Mouse (Mus musculus) heart, postnatal 10 days (tissue): Measurements from ENCODE around the gene Fam205a1. TPM values are rescaled to one million over a fixed set of nuclear protein-coding genes. Genes with fewer than 3 reads are reported as not detected.
"Not testable (repeated sequence)": the region's sequence is repeated elsewhere in the genome, so short reads cannot be mapped to it uniquely, and the experiment has no call there.

Source experiments
- DNase-seq, 2 experiments: peaks; one replicate each; pipeline ENCODE4 v3.0.0; 2021
- intact Hi-C: fragments of 180-260 bp; cut with DNase I; formaldehyde crosslinking; loops from one replicate; pipeline ENCODE4 v1.15.1; 2025
- total RNA-seq, 2 experiments: library from RNA; stranded (reverse); gene quantifications; 2 replicates each; pipeline ENCODE4 v1.2.3; 2021

Fam205a1 gene
- total RNA-seq = not detected

DNA sequence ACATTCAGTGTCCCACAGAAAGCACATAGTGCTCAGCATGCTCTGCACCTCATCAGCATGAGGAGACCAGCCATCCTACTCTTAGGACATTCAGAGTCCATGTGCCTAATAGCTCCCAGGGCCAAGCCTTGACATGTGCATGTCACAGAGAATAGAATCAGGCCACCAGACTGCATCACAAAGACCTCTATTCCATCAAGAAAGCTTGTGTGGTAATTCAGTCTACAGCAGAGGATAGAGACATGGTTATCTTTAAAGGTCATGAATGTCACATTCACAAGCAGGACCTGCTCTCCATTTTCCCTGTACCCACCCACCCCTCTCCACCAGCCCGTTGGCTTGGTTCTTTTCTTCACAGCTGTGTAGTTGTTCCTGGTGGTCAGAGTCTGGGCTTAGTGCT, at the start of gene Fam205a1:
Gene Fam205a1 (minus strand): TSS at position 101 of the 400 bp plus-strand sequence.
- intact Hi-C loops, DNase-seq: not testable (repeated sequence)

DNA sequence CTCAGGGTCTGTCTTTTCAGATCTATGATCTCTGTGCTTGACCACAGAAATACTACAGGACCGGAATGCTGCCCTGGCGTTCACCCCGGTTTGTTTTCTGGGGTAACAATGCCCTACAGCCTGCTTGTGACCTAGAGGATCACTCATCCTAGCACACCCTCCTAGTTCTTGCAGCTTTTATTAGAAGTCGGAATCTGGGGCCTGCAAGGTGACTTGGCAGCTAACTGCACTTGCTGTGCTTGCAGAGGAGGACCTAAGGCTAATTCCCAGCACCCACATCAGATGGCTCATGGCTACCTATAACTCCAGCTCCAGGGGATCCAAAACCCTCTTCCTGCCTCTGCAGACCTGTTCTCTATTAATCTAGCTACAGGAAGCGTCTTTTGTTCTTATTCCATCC, 49.0 kb upstream of the Fam205a1 start:
- intact Hi-C loops = no loop called here
- DNase-seq = no peak

DNA sequence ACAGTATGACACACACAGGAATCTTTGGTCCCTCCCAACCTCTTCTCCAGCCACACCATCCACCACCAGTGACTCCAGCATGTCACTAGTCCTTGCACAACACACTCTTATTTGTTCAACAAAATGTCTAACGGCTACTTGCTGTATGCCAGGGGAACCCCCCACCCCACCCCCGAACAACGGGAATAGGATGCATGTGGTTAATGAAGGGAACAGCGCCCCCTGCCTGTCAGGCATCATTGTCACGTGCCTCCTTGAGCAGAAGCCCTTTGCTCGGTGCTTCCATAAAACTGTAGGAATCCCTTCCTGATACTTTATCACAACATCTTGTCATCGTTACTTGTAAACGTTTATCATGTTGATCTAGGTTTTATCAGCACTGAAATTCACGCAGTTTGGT, 48.5 kb upstream of the Fam205a1 start:
- no peak for DNase-seq

DNA sequence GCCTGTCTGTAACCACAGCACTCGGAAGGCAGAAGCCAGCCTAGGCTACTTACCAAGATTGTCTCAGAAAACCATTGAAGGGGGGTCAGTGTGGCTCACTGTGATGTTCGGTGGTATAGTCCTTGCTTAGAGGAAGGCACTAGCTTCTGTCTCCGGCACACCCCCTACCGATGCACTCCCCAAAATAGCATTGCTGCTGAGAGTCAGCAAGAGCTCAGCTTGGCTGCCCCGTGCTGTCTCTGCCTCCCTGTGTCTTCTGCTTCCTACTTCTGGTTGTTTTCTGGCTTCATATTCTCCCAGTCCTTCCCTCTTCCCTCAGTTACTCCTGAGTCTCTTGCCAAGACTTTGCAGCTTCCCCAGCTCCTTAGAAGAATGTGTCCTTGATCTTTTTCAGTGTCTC, 47.2 kb upstream of the Fam205a1 start:
- no peak for DNase-seq
- intact Hi-C loops = no loop called here

More for the DNA sequence above, 48.5 kb upstream of the Fam205a1 start:
- intact Hi-C loops = no loop called here

DNA sequence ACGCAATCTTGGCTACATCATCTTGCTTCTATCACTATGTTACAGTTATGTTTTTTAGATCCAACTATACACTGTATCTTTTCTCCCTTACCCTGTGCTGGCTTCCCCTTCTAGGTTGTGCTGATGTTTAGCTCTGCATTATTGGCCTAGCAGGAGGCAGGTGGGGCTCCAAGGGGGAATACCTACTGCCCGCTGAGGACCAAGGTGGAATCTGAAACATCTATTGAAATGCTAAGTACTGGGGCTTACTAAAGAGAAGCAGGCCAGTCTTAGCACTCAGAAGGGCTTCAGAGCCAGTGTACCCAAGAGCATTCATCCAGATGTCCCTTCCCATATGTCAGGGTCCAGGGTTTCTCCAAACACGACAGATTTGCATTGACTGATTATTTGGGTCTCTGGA, 45.2 kb upstream of the Fam205a1 start:
- intact Hi-C loops = no loop called here
- DNase-seq = no peak

DNA sequence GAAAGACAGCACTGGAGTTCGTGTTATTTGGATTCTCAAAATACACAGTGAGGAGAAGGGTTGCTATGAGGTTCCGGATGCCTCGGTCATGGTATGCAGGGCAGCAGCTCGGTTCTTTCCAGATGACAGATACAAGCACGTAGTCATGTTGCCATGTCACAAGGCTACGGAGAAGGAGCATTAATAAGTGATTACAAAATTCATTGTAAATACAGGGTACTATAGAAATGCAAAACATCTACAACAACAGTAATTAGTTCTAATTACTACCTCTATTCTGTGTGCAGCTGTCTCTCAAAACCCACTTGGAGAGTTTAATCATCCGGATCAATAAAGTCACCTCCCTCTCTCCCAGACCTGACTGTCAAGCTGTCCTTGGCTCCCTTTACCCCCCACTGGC, 41.4 kb upstream of the Fam205a1 start:
- intact Hi-C loops = no loop called here
- no peak for DNase-seq

DNA sequence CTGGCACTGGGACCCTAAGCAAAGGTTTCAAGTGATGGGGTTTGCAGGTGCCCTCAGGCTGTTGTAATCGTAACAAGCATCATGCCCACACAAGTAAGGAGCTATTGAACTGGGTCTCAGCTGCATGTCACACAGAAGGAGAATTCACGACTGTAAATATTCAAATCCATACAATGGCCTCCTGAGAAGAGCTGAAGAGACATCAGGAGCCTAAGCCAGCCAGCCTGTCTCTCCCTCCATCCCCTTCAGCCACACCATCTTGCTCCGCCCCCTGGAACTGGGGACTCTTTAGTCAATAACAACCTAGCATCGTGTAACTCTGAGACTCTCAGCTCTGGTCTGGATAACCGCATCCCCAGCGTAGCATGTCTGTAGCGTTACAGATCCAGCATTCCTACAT, 37.5 kb upstream of the Fam205a1 start:
- no peak for DNase-seq
- intact Hi-C loops = no loop called here

DNA sequence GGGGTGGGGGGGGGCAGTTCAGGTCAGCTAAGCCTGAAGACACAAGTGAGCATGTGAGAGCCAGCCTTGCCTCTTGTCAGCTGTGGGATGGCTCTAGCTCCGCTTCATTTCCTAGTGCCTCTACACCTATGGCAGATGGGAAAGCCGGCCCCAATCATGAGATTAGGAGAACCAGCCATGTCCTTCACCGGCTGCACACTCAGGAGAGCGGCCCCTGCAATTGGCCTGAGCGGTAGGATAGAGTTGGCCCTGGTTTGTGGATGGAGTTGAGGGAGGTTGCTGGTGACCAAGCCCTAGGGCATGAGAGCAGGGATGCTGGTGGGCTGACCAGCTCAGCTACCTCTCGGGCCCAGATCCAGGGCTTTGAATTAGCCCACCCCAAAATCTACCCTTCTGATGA, 35.1 kb upstream of the Fam205a1 start:
- DNase-seq = no peak
- intact Hi-C loops = no loop called here

DNA sequence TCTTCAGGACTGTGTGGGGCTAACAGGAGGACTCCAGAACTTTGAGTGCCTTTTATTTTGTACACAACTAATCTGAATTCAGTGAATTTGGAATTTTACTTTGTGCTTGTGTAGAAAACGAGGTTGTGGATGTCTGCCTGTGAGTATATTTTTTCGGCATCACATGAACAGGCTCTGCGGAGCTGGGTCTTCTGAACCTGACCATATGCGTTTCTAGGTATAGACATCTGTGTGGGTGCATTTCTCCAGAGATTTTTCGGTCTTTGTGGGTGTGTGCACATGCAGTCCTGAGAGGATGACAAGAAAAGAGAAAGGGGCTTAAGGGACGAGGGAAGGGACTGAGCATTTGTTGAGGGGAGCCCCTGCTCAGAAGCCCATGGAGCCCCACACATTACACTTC, 33.2 kb upstream of the Fam205a1 start:
- DNase-seq = no peak
- intact Hi-C loops = no loop called here

DNA sequence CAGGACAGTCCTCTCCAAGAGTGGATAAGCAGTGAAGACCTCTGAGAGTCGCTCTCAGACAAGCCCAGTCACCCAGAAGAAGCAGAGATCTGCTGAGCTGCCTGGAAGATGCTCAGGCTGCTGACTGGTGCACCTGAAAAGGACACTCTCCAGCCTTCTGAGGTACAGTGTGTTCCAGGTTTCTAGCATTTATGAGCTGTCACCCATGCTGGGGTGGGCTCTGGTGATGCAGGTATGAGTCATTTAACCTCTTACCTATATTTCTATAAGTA, 26.9 kb upstream of the Fam205a1 start:
- intact Hi-C loops = no loop called here
- DNase-seq = no peak

DNA sequence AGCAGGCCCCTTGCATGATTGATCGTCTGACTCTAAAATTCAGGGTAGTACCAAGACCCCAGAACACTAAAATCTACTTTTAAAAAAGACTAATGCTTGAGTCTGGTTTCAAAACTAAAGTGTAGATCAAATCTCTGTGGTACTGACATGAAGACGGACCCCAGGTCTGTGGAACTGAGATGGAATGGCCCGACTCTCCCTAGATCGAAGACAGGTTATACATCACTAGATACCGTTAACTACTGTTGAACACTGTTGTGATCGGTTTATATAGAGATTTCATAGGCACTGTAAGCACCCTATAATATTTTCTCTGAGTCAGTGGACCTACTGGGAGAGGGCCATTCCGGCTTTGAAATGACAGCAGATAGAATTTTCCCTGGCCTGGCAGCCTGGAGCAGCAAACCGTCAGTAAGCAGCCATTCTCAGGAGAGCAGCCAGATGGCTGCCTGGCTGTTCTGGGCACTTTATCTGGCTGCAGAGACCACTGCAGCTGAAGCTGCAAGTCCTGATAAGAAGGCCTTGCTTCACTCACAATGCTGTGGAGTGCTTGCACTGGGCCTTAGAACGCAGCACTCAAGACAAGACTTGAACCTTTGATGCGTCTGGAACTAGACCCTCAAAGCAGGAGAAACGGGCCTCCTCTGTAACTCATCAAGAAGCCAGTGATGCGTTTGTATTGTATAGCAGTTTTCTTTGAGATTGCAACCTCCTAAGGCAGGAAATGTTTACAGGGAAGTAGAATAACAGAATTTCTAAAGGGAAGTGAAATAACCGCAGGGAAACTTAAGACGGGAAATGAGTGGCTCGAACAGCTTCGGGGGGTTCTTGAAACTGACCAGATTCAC, 26.4 kb upstream of the Fam205a1 start:
- intact Hi-C loops = no loop called here
- no peak for DNase-seq

DNA sequence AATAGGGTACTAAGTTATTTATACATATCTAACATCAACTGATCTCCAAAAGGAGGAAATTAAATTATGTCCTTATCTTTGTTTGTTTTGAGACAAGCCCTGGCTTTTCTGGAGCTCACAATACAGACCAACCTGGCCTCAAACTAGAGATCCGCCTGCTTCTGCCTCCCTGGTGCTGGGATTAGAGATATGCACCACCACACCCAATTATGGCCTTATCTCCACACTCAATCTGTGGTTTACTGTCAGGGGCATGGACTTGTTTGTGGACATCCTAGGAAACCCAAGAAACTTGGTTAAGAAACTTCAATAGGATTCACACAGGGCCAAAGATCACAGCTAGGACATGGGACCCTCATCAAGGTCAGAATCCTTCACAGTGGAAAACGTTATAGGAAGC, 24.0 kb upstream of the Fam205a1 start:
- no peak for DNase-seq
- intact Hi-C loops = loop anchor here (1.0 to 2.0 kb wide), 2 partner anchors 69 to 88 kb away; no protein-coding TSS in a partner anchor

DNA sequence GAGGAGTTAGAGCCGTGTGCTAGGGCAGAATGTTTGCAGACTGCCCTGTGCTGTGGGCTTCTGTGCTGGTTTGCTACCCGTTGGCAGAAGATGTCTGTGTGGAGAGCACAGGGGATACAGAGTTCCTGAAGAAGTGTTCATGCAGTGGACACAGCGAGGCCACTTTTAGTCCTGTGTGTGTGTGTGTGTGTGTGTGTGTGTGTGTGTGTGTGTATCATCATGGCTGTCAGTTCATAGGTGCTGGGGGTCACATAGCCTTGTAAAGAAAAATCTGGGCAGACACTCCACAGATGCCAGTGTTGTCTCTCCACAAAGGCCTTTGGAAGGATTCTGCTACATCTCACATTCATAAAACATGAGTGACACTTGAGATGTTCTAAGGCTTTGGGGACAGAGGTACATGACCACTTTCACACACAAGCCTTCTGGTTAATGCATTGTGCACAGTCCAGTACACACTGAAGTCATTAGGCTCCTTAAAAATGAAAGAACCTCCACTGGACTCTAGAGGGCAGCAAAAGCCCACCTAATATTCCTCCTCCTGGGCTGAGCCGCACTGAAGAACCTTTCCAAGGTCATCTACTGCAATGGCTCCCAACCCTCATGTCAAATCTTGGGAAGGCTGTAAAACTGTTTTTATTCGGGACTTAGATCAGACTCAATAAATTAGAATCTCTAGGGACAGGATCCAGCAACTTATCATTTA, 23.1 kb upstream of the Fam205a1 start:
- peak; percentile 70 to 79 for DNase-seq
- intact Hi-C loops = loop anchor here (1.0 to 2.0 kb wide), 2 partner anchors 70 to 89 kb away; no protein-coding TSS in a partner anchor

DNA sequence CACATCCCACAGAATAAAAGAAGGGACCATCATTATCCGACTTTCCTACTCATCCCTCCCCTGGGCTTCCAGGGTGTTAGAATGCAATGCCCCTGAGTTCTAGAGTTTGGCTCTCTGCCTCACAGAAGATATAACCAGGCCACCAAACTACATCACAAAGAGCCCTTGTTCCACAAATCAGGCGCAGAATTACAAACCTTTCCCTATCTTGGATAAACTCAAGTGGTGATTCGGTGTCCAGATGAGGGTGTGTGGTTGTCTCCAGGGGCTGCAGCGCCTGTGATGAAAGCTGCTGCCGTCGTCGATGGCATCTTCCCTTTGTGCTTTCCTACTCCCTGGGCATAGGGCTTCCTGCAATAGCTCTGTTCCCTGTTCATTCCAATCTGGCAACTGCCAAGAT, 20.4 kb upstream of the Fam205a1 start, which contains the start of gene Fam205c:
Gene Fam205c (minus strand): TSS at position 101 of the 400 bp plus-strand sequence.
- DNase-seq = no peak
- intact Hi-C loops = no loop called here

DNA sequence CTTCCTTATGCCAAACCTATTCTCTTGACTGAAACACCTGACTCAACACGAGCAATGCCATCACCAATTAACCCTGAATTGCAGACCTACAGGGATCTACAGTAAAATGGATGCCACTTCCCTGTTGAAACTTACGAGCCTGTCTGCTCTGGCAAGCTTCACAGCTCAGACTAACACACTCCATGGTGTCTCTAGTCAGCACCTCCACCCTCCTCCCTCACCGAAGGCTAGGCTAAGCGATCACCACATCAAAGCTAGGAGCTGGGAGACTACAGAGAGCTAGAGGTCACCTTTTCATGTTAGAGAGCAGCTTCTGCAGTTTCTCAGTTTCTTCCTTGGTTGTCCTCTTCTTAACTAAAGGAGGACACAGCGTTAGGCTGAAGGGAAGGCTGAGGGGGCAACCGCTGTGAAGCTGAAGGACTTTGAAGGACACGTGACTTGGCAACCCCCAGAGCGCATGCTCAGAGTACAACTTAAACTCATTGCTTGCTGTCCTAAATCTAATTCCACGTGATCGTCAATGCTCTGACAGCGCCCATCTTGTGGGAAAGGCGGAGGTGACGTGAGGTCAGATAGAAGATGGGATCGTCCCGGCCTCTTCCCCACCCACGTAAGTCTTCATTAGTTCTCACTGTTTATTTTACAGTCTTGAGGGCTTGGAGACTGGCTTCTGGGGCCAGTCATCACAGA, 19.2 kb upstream of the Fam205a1 start:
- peak in 1 of 2 experiments; percentile 9 for DNase-seq
- intact Hi-C loops = no loop called here

DNA sequence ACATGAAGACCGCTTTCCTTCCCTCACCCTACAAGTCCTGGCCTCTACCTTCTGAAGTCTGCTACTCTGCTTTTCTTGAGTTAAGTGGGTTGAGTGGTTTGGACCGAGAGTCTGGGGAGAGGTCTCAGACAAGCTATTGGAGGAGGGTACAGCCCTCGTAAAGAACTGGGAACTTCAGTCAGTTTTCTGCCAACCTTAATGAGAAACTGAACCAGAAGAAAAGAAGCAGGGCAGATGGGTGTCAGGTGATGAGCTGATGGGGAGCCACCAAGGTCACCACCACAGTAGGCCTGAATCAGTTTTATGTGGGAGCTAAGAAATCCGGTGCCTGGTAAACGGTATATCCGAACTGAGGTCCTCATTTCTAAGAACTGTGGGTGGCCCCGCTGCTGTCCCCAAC, 18.5 kb upstream of the Fam205a1 start:
- intact Hi-C loops = no loop called here
- DNase-seq = no peak

DNA sequence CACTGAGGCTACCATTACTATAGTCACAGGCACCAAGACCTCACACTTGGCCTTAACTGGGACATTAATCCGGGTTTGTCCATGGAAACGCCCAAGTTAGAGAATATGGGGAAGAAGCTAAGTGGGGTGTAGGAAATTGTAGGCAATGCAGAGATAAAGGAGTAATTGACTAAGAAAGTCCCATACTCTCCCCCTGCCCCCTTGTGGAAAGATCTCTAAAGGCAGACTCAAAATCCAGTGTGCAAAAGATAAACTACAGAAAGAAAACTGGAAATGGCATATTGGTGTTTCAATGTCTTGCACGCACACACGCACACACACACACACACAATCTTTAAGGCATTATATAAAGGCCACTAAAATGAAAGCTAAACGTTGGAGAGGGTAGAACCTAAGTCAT, 17.1 kb upstream of the Fam205a1 start:
- DNase-seq = peak in 1 of 2 experiments; percentile 14
- intact Hi-C loops = no loop called here

DNA sequence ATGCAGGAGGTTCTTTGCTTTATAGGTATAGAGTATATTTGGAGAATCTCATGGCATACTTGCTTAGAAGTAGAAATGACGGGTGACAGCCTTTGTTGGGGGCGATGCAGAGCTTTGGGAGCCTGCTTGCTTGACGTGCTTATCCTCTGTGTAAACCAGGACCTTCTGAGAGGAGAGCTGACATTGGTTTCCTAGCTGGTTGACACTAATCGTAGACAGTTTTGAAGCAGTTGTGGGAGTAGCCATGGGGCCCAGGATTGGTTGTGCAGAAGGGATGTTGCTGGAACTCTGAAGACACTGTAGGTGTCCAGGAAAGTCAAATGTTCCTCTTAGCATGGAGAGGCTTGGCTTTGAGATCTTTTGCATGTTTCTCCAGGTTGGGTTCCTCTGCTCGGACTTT, 14.5 kb upstream of the Fam205a1 start:
- DNase-seq = no peak
- intact Hi-C loops = no loop called here

DNA sequence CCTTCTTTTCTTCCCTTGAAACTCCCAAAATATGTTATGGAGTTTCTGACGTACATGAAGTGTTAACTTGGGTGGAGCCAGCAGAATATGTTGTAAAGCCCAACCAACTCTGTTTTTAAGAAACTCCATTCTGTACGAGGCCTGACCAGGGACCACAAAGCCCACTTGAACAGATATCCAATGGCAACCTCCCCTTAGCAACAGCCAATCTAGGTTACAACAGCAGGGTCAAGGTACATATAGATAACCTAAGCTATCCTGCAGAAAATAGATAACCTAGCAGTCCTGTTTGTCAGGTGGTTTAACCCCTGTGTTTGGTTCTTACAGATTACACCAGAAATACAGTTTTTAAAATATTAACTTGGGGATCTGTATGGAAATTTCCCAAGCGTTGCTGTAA, 13.7 kb upstream of the Fam205a1 start:
- intact Hi-C loops = no loop called here
- no peak for DNase-seq

DNA sequence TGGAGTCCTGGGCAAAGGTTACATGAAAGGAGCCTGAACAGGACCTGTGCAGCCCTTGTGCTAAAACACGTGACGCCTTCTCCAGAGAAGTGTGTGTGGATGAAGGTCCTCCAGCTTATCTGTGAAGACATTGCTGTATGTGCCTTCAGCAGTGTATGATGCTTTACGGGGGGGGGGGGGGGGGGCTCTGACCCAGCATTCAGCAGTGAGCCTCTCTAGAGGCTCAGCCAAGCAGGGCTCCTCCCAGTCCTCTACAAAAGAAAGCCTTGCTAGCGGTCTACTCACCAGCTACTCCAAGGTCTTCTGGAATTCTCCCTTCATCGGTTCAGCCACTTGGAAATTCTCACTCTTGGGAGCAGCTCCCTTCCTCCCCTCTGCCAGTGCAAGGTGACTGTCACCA, 9.8 kb upstream of the Fam205a1 start:
- intact Hi-C loops = not testable (repeated sequence)

DNA sequence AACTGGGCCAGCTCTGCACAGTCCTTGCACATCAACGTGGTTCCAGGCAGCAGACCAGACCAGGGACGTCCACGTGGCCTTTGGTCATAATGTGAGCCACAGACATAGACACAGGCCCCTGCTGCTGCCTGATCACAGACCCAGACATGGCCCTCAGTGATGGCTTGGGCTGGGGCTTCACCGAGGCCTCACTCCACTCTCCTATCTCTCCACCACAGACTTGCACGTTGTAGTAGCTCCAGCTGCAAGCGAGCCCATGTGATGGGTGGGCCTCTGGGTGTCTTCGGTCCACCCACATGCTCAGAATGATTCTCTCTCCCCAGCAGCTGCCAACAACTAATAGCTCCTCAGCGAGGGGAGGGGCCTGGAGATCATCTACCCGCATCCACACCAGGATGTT, 6.8 kb upstream of the Fam205a1 start:
- DNase-seq, intact Hi-C loops: not testable (repeated sequence)

More for the DNA sequence above, 9.8 kb upstream of the Fam205a1 start:
- DNase-seq = not testable (repeated sequence)
